Mouse (Mus musculus) C2C12 (cell line): ENCODE data around the gene Fscn2. TPM values are rescaled to one million over a fixed set of nuclear protein-coding genes. Genes with fewer than 3 reads are reported as not detected.

Experiments used
- H3K27me3 ChIP-seq: one replicate; pipeline ENCODE4 v1.6.1; 2011; ENCODE audit not compliant: control insufficient read depth, insufficient read depth, insufficient read length
- H3K36me3 ChIP-seq: one replicate; pipeline ENCODE4 v1.6.1; 2011; ENCODE audit not compliant: control insufficient read depth, insufficient read depth
- H3K4me3 ChIP-seq: one replicate; pipeline ENCODE4 v1.5.1; 2011; ENCODE audit warnings: mild to moderate bottlenecking, control low read depth; ENCODE audit not compliant: poor library complexity, insufficient read depth, severe bottlenecking
- H3K79me2 ChIP-seq: one replicate; pipeline ENCODE4 v1.6.1; 2011; ENCODE audit not compliant: control insufficient read depth, insufficient read depth
- H3K79me3 ChIP-seq: one replicate; pipeline ENCODE4 v1.6.1; 2011; ENCODE audit warnings: low read depth, control low read depth
- H3ac ChIP-seq: one replicate; pipeline ENCODE3; 2011; ENCODE audit warnings: low read depth; ENCODE audit not compliant: control insufficient read depth, insufficient read length
- CEBPB ChIP-seq: IDR thresholded peaks from one replicate; pipeline ENCODE4 v1.6.1; 2011; ENCODE audit warnings: low read depth, mild to moderate bottlenecking, control low read depth, moderate library complexity
- CTCF ChIP-seq: IDR thresholded peaks from one replicate; pipeline ENCODE4 v1.5.1; 2011; ENCODE audit not compliant: control insufficient read depth, insufficient read depth, insufficient read length
- FOSL1 ChIP-seq: IDR thresholded peaks from one replicate; pipeline ENCODE4 v1.8.0; 2011; ENCODE audit warnings: mild to moderate bottlenecking, low read length; ENCODE audit not compliant: poor library complexity, insufficient read depth, severe bottlenecking
- MAX ChIP-seq: IDR thresholded peaks from one replicate; pipeline ENCODE4 v1.6.1; 2011; ENCODE audit warnings: mild to moderate bottlenecking, control low read depth
- MYOD1 ChIP-seq: IDR thresholded peaks from one replicate; pipeline ENCODE4 v1.6.1; 2011; ENCODE audit warnings: low read depth; ENCODE audit not compliant: control insufficient read depth, insufficient read length
- MYOG ChIP-seq: IDR thresholded peaks from one replicate; pipeline ENCODE4 v1.6.1; 2011; ENCODE audit not compliant: control insufficient read depth, insufficient read length; ENCODE audit errors: extremely low read depth
- USF1 ChIP-seq: IDR thresholded peaks from one replicate; pipeline ENCODE4 v1.6.1; 2011; ENCODE audit warnings: low read depth, mild to moderate bottlenecking, control low read depth, moderate library complexity
- polyA plus RNA-seq: library from polyadenylated mRNA; unstranded; fragments of >200 nt; fragmentation: generic; extraction: Trizol; gene quantifications from one replicate; pipeline ENCODE4 v1.2.1, GENCODE M21; 2012; ENCODE audit warnings: missing spikeins

Gene Fscn2
- polyA plus RNA-seq, 1 experiment, result 0.25 TPM

- peak overlapping the region; percentile 49 for H3K4me3 ChIP-seq
- no peaks in the 10 kb centered on the region for H3K36me3 ChIP-seq
- peaks cover 12% of the 10 kb centered on the region for H3K79me2 ChIP-seq
- H3K27me3 ChIP-seq, result no peaks in the 10 kb centered on the region
- no peaks in the 10 kb centered on the region for H3K79me3 ChIP-seq
- peak overlapping the region; percentile 66 for H3ac ChIP-seq
- no peak for TF ChIP-seq USF1
- peak; percentile 22 for TF ChIP-seq MYOD1
- no peak for TF ChIP-seq CTCF
- peak; percentile 58 for TF ChIP-seq MAX
- no peak for TF ChIP-seq CEBPB
Observed at GRCm38 (mm10) chr11:120315832-120316689, 45.3 kb upstream of the Fscn2 start.

DNA sequence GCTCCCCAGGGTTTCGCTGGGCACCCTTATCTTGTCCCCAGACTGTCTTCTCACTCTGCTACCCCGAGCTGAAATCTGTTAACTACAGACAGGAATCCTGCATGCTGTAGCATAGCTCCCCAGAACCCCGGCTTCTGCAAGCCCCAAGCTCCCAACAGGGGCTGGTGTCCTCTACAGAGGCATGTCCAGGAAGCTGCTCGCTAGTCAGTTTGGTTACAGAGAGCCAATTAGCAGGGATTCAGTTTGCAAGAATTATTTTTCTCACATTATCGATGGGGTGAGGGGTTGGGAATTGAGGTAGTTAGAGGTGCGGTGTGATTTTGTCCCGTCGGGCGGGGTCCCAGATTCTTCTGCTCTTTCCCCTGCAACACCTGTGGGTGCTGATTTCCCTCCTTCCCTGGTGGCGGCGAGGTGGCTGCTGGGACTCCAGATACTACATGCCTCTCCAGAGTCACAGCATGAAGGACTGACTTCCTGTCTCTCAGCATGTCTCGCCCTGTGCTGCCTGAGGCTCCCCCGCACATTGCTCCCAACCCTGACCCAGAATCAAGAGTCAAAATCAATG is 44.6 kb upstream of the Fscn2 start:
- Histone ChIP-seq H3K4me3 (peak overlapping the region; percentile 49), H3K27me3 (no peaks in the 10 kb centered on the region), H3K79me3 (no peaks in the 10 kb centered on the region), H3K79me2 (peaks cover 12% of the 10 kb centered on the region), H3ac (peak overlapping the region; percentile 66), H3K36me3 (no peaks in the 10 kb centered on the region)
- no peak for TF ChIP-seq MYOG

DNA sequence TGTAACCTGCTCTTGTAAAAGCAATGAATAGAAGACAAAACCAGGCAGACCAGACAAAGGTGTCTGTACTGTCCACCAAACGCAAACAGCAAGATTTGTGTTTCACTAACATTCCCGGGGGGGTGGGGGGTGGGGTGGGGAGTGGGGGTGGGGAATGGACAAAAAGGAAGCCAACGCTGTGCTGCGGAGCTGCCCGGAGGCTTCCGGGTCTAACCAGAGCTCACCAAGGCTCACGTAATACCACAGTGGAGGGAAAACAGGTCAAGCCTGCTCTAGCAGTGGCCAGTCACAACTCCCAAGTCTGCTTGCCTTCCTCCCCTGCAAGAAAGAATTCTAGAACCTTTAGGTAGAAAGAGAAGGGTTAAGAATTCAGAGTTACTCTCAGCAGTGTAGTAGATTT is 43.9 kb upstream of the Fscn2 start:
- no peak for TF ChIP-seq CEBPB
- no peak for TF ChIP-seq MYOD1
- no peak for TF ChIP-seq CTCF
- TF ChIP-seq MYOG, result no peak
- TF ChIP-seq MAX, result no peak
- TF ChIP-seq FOSL1, result no peak
- no peak for TF ChIP-seq USF1
- H3K79me3 ChIP-seq, result no peaks in the 10 kb centered on the region
- H3K27me3 ChIP-seq, result no peaks in the 10 kb centered on the region
- H3K36me3 ChIP-seq, result no peaks in the 10 kb centered on the region
- H3ac ChIP-seq, result no peak overlapping the region
- H3K4me3 ChIP-seq, result no peak overlapping the region
- peaks cover 12% of the 10 kb centered on the region for H3K79me2 ChIP-seq

DNA sequence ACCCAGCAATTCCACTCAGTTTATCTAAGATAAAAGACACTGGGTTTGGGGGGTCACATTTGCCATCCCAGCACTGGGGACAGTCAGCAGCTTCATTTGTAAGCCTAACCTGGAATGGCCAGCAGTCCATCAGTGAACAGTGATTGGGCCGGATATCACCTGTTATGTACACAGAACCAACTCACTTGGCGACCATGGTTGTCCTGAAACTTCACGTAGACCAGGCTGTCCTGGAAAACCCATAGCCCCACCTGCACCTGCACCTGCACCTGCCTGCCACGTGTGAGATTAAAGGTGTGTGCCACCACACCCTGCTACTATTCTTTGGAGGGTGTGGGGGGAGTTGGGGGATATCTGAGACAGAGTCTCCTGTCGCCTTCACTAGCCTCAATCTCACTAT is 42.0 kb upstream of the Fscn2 start:
- Histone ChIP-seq H3K36me3 (no peaks in the 10 kb centered on the region), H3K79me3 (no peaks in the 10 kb centered on the region), H3ac (no peak overlapping the region), H3K79me2 (peaks cover 12% of the 10 kb centered on the region), H3K27me3 (no peaks in the 10 kb centered on the region), H3K4me3 (no peak overlapping the region)
- TF ChIP-seq MYOD1, result no peak
- TF ChIP-seq CEBPB, result no peak
- TF ChIP-seq MAX, result no peak
- TF ChIP-seq CTCF, result no peak
- no peak for TF ChIP-seq USF1
- TF ChIP-seq FOSL1, result no peak
- TF ChIP-seq MYOG, result no peak

DNA sequence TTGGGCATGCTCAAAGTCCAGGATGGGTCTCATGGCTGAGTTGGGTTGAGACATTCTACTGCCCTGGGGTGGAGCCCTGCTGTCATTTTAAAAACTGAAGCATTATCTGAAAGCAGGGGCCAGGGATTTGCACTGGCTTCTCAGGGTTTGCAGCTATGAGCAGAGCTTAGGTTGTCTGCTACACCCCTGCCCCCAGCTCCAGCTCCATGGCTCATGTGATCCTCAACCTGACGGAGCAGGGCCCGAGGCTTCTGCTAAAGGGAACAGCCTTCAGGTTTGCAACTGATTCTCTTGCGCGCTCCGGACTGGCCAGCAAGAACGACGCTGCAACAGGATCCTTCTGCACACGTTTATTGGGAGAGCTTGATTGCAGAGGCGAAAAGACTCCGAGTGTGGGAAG is 41.2 kb upstream of the Fscn2 start:
- Histone ChIP-seq H3ac (no peak overlapping the region), H3K27me3 (no peaks in the 10 kb centered on the region), H3K36me3 (no peaks in the 10 kb centered on the region), H3K4me3 (no peak overlapping the region), H3K79me2 (peaks cover 12% of the 10 kb centered on the region), H3K79me3 (no peaks in the 10 kb centered on the region)
- TF ChIP-seq CEBPB (no peak), FOSL1 (no peak), CTCF (no peak), MYOG (no peak), MYOD1 (no peak), MAX (no peak), USF1 (no peak)

DNA sequence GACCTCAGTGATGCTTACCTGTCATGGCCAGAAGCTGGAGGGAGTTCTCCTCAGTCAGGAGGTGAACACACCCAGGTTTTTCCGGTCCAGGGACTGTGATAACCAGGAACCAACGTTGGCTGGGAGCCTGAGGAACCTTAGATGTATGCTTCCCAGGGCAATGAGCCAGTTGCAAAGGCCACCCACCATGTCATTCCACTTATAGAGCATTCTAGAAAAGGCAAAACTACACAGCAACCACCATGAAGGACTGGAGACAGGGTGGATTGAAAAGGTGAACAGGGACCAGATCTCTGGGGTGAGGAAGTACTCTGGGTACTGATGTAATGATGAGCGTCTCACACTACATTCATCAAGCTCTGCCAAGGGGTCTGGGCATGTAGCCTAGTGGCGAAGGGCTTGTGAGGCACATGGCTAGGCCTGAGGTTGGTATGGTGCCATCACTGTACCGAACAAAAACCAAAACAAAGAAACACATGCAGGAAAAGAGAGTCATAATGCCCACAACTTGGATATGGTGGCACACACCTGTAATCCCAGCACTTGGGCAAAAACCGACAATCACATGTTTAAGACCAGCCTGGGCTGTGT is 25.8 kb upstream of the Fscn2 start:
- Histone ChIP-seq H3K27me3 (no peaks in the 10 kb centered on the region), H3ac (no peak overlapping the region), H3K36me3 (no peaks in the 10 kb centered on the region), H3K79me2 (no peaks in the 10 kb centered on the region), H3K4me3 (no peak overlapping the region), H3K79me3 (no peaks in the 10 kb centered on the region)
- no peak for TF ChIP-seq FOSL1
- TF ChIP-seq MYOG, result no peak
- no peak for TF ChIP-seq USF1
- no peak for TF ChIP-seq CTCF
- TF ChIP-seq MYOD1, result no peak
- TF ChIP-seq CEBPB, result no peak
- no peak for TF ChIP-seq MAX
